Mouse (Mus musculus) heart, postnatal 4 days (tissue): ENCODE data around the gene Rtp3. TPM values are rescaled to one million over a fixed set of nuclear protein-coding genes. Genes with fewer than 3 reads are reported as not detected.
A peak's percentile ranks its signal among the peaks of the same experiment; 100 is the strongest.

Source experiments
- DNase-seq: peaks from one replicate; pipeline ENCODE4 v3.0.0; 2021
- total RNA-seq, 2 experiments: library from RNA; stranded (reverse); gene quantifications; 2 replicates each; pipeline ENCODE4 v1.2.3; 2021

The Rtp3 gene
- total RNA-seq, 2 experiments from 2014 or later = 1.6 to 1.7 TPM

- no peak for DNase-seq
Observed at GRCm38 (mm10) chr9:110979411-110979810, 11.0 kb downstream of the Rtp3 start.

- DNase-seq = no peak
Observed at GRCm38 (mm10) chr9:110965910-110966231, 24.5 kb downstream of the Rtp3 start.

- no peak for DNase-seq
Observed at GRCm38 (mm10) chr9:110965062-110965909, 25.1 kb downstream of the Rtp3 start.

GRCm38 (mm10) chr9:110963566-110964115, 26.7 kb downstream of the Rtp3 start:
- DNase-seq = peak; percentile 38

GRCm38 (mm10) chr9:110961386-110961785, 29.0 kb downstream of the Rtp3 start:
- no peak for DNase-seq

- DNase-seq = no peak
Observed at GRCm38 (mm10) chr9:110960230-110961149, 29.9 kb downstream of the Rtp3 start.

GRCm38 (mm10) chr9:110959669-110960068, 30.7 kb downstream of the Rtp3 start:
- DNase-seq = no peak

GRCm38 (mm10) chr9:110955962-110956361, 34.4 kb downstream of the Rtp3 start:
- peak; percentile 48 for DNase-seq

GRCm38 (mm10) chr9:110954681-110955445, 35.5 kb downstream of the Rtp3 start:
- DNase-seq = no peak

- DNase-seq = peak; percentile 87
Observed at GRCm38 (mm10) chr9:110953550-110954461, 36.6 kb downstream of the Rtp3 start.

GRCm38 (mm10) chr9:110952931-110953549, 37.3 kb downstream of the Rtp3 start:
- no peak for DNase-seq

GRCm38 (mm10) chr9:110952398-110952797, 38.0 kb downstream of the Rtp3 start:
- peak; percentile 36 for DNase-seq

- DNase-seq = no peak
Observed at GRCm38 (mm10) chr9:110951866-110952265, 38.5 kb downstream of the Rtp3 start.

- no peak for DNase-seq
Observed at GRCm38 (mm10) chr9:110951397-110951796, 39.0 kb downstream of the Rtp3 start, which contains the start of gene Lrrc2. TSS of gene Lrrc2 (plus strand) at chr9:110951545.

- no peak for DNase-seq
Observed at GRCm38 (mm10) chr9:110950109-110950508, 40.3 kb downstream of the Rtp3 start.

GRCm38 (mm10) chr9:110948813-110949310, 41.5 kb downstream of the Rtp3 start:
- DNase-seq = no peak

- no peak for DNase-seq
Observed at GRCm38 (mm10) chr9:110947900-110948299, 42.5 kb downstream of the Rtp3 start.

GRCm38 (mm10) chr9:110947261-110947661, 43.1 kb downstream of the Rtp3 start:
- no peak for DNase-seq

- no peak for DNase-seq
Observed at GRCm38 (mm10) chr9:110946548-110947044, 43.8 kb downstream of the Rtp3 start.

- no peak for DNase-seq
Observed at GRCm38 (mm10) chr9:110945926-110946325, 44.5 kb downstream of the Rtp3 start, which contains the start of gene Tdgf1. TSS of gene Tdgf1 (minus strand) at chr9:110946158.
